Mouse (Mus musculus): Measurements from ENCODE around the gene Spata13. TPM values are rescaled to one million over a fixed set of nuclear protein-coding genes. Genes with fewer than 3 reads are reported as not detected.

Gene Spata13
- polyA plus RNA-seq, 1 experiment = 1.2 TPM

GRCm38 (mm10) chr14:60636608-60636980, 2.8 kb downstream of the Spata13 start:
- peaks cover 4% of the 10 kb centered on the region for H3K27me3 ChIP-seq (ENCODE audit: control insufficient read depth, insufficient read depth, insufficient read length)
- H3K79me2 ChIP-seq (ENCODE audit: control insufficient read depth, insufficient read depth) = no peaks in the 10 kb centered on the region
- no peak overlapping the region for H3K4me2 ChIP-seq (ENCODE audit: low read depth)
- TF ChIP-seq USF1 (IDR thresholded peaks at IDR 0.05; ENCODE audit: low read depth) (no peak), MYOG (IDR thresholded peaks at IDR 0.05; ENCODE audit: control insufficient read depth in 1 of 3, insufficient read depth in 1 of 3, insufficient read length in 2 of 3, low read depth in 2 of 3) (no peak), CEBPB (IDR thresholded peaks at IDR 0.05; ENCODE audit: insufficient read depth, poor library complexity, severe bottlenecking) (no peak), TCF3 (IDR thresholded peaks at IDR 0.05; ENCODE audit: insufficient read length, low read depth) (no peak), TCF12 (IDR thresholded peaks at IDR 0.05; ENCODE audit: insufficient read depth, poor library complexity, severe bottlenecking) (no peak), E2F4 (IDR thresholded peaks at IDR 0.05; ENCODE audit: insufficient read depth) (no peak), REST (IDR thresholded peaks at IDR 0.05; ENCODE audit: insufficient read depth, insufficient read length) (no peak), MAX (IDR thresholded peaks at IDR 0.05; ENCODE audit: low read depth) (no peak), MYOD1 (IDR thresholded peaks at IDR 0.05; ENCODE audit: control insufficient read depth in 1 of 3, insufficient read length in 2 of 3, low read depth in 2 of 3) (no peak), POLR2AphosphoS2 (IDR thresholded peaks at IDR 0.05; ENCODE audit: insufficient read length, low read depth) (no peak), SRF (IDR thresholded peaks at IDR 0.05; ENCODE audit: control insufficient read depth, insufficient read length, low read depth) (no peak)
- H3ac ChIP-seq (ENCODE audit: control insufficient read depth, insufficient read length) = no peak overlapping the region
- H3K4me3 ChIP-seq = no peak overlapping the region
- H3K36me3 ChIP-seq (ENCODE audit: control insufficient read depth, insufficient read depth) = no peaks in the 10 kb centered on the region

DNA sequence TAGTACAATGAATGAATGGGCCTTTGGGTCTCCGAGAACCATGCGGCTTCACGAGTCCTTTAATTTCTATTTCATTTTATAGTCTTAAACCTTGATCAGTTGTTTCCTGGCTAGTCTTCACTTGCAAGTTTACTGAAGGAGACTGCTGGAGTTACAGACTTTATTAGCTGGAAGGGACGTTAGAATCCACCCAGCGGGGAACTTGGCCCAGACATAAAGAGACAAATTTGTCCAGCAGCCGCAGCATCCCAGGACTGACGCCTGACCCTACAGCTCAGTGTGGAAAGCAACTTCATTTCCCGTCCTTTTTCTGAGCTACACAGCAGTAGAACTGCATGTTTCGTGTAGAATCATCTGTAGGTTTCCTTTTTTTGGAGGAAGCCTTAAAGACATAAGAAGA, 3.2 kb downstream of the Spata13 start:
- Histone ChIP-seq H3K4me3 (no peak overlapping the region), H3ac (ENCODE audit: control insufficient read depth, insufficient read length) (no peak overlapping the region), H3K36me3 (ENCODE audit: control insufficient read depth, insufficient read depth) (no peaks in the 10 kb centered on the region), H3K4me2 (ENCODE audit: low read depth) (no peak overlapping the region), H3K79me2 (ENCODE audit: control insufficient read depth, insufficient read depth) (no peaks in the 10 kb centered on the region), H3K27me3 (ENCODE audit: control insufficient read depth, insufficient read depth, insufficient read length) (peaks cover under 1% of the 10 kb centered on the region)
- TF ChIP-seq POLR2AphosphoS2 (IDR thresholded peaks at IDR 0.05; ENCODE audit: insufficient read length, low read depth) (no peak), POLR2A (IDR thresholded peaks at IDR 0.05; ENCODE audit: insufficient read length, low read depth) (no peak), E2F4 (IDR thresholded peaks at IDR 0.05; ENCODE audit: insufficient read depth) (no peak), MAX (IDR thresholded peaks at IDR 0.05; ENCODE audit: low read depth) (no peak), REST (IDR thresholded peaks at IDR 0.05; ENCODE audit: insufficient read depth, insufficient read length) (no peak), USF1 (IDR thresholded peaks at IDR 0.05; ENCODE audit: low read depth) (no peak), SRF (IDR thresholded peaks at IDR 0.05; ENCODE audit: control insufficient read depth, insufficient read length, low read depth) (no peak), TCF12 (IDR thresholded peaks at IDR 0.05; ENCODE audit: insufficient read depth, poor library complexity, severe bottlenecking) (no peak), MYOD1 (IDR thresholded peaks at IDR 0.05; ENCODE audit: control insufficient read depth in 1 of 3, insufficient read length in 2 of 3, low read depth in 2 of 3) (no peak)

- no peak overlapping the region for H3K4me3 ChIP-seq
- no peaks in the 10 kb centered on the region for H3K36me3 ChIP-seq (ENCODE audit: control insufficient read depth, insufficient read depth)
- H3K4me2 ChIP-seq (ENCODE audit: low read depth) = no peak overlapping the region
- H3K27me3 ChIP-seq (ENCODE audit: control insufficient read depth, insufficient read depth, insufficient read length) = no peaks in the 10 kb centered on the region
- no peaks in the 10 kb centered on the region for H3K79me2 ChIP-seq (ENCODE audit: control insufficient read depth, insufficient read depth)
- H3ac ChIP-seq (ENCODE audit: control insufficient read depth, insufficient read length) = no peak overlapping the region
- TF ChIP-seq SRF (IDR thresholded peaks at IDR 0.05; ENCODE audit: control insufficient read depth, insufficient read length, low read depth) (no peak), POLR2AphosphoS2 (IDR thresholded peaks at IDR 0.05; ENCODE audit: insufficient read length, low read depth) (no peak), TCF12 (IDR thresholded peaks at IDR 0.05; ENCODE audit: insufficient read depth, poor library complexity, severe bottlenecking) (no peak), MAX (IDR thresholded peaks at IDR 0.05; ENCODE audit: low read depth) (no peak), USF1 (IDR thresholded peaks at IDR 0.05; ENCODE audit: low read depth) (no peak), POLR2A (IDR thresholded peaks at IDR 0.05; ENCODE audit: insufficient read length, low read depth) (no peak), TCF3 (IDR thresholded peaks at IDR 0.05; ENCODE audit: insufficient read length, low read depth) (no peak), E2F4 (IDR thresholded peaks at IDR 0.05; ENCODE audit: insufficient read depth) (no peak), MYOD1 (IDR thresholded peaks at IDR 0.05; ENCODE audit: control insufficient read depth in 1 of 3, insufficient read length in 2 of 3, low read depth in 2 of 3) (no peak), MYOG (IDR thresholded peaks at IDR 0.05; ENCODE audit: control insufficient read depth in 1 of 3, insufficient read depth in 1 of 3, insufficient read length in 2 of 3, low read depth in 2 of 3) (no peak), REST (IDR thresholded peaks at IDR 0.05; ENCODE audit: insufficient read depth, insufficient read length) (no peak), CEBPB (IDR thresholded peaks at IDR 0.05; ENCODE audit: insufficient read depth, poor library complexity, severe bottlenecking) (no peak)
These were observed 4.4 kb downstream of the Spata13 start for GRCm38 (mm10) chr14:60638159-60638558.

DNA sequence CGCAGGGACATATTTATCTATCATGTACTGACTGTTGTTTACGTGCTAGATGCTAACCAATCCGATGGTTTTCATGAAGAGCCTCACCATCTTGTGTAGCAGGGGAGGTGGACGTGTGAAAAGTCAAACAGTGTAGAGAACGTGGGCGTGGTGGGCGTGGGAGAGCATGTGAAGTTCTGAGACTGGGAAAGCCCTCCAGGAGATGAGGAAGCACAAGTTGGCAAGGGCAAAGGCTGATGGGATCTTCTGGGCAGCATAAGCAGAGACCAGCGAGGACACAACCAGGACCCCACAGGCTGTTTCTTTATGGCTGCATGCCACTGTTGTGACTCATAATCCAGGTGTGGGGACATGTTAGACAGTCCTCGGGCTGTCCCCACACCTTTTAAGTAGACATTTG, 5.4 kb downstream of the Spata13 start:
- H3K4me2 ChIP-seq (ENCODE audit: low read depth) = no peak overlapping the region
- TF ChIP-seq CEBPB (IDR thresholded peaks at IDR 0.05; ENCODE audit: insufficient read depth, poor library complexity, severe bottlenecking) (no peak), TCF3 (IDR thresholded peaks at IDR 0.05; ENCODE audit: insufficient read length, low read depth) (no peak), SRF (IDR thresholded peaks at IDR 0.05; ENCODE audit: control insufficient read depth, insufficient read length, low read depth) (no peak), POLR2A (IDR thresholded peaks at IDR 0.05; ENCODE audit: insufficient read length, low read depth) (no peak), MAX (IDR thresholded peaks at IDR 0.05; ENCODE audit: low read depth) (no peak), USF1 (IDR thresholded peaks at IDR 0.05; ENCODE audit: low read depth) (no peak)
- H3K4me3 ChIP-seq = no peak overlapping the region
- no peaks in the 10 kb centered on the region for H3K36me3 ChIP-seq (ENCODE audit: control insufficient read depth, insufficient read depth)
- H3K79me2 ChIP-seq (ENCODE audit: control insufficient read depth, insufficient read depth) = no peaks in the 10 kb centered on the region
- H3K27me3 ChIP-seq (ENCODE audit: control insufficient read depth, insufficient read depth, insufficient read length) = peaks cover 5% of the 10 kb centered on the region
- no peak overlapping the region for H3ac ChIP-seq (ENCODE audit: control insufficient read depth, insufficient read length)

GRCm38 (mm10) chr14:60641120-60641519, 7.3 kb downstream of the Spata13 start:
- peaks cover 5% of the 10 kb centered on the region for H3K27me3 ChIP-seq (ENCODE audit: control insufficient read depth, insufficient read depth, insufficient read length)

More at GRCm38 (mm10) chr14:60641120-60641519, 7.3 kb downstream of the Spata13 start:
- H3K4me2 ChIP-seq (ENCODE audit: low read depth) = no peak overlapping the region
- no peaks in the 10 kb centered on the region for H3K36me3 ChIP-seq (ENCODE audit: control insufficient read depth, insufficient read depth)
- H3K79me2 ChIP-seq (ENCODE audit: control insufficient read depth, insufficient read depth) = no peaks in the 10 kb centered on the region
- no peak for TF ChIP-seq TCF12 (IDR thresholded peaks at IDR 0.05; ENCODE audit: insufficient read depth, poor library complexity, severe bottlenecking)
- no peak for TF ChIP-seq POLR2AphosphoS2 (IDR thresholded peaks at IDR 0.05; ENCODE audit: insufficient read length, low read depth)
- TF ChIP-seq TCF3 (IDR thresholded peaks at IDR 0.05; ENCODE audit: insufficient read length, low read depth) = no peak
- no peak for TF ChIP-seq CEBPB (IDR thresholded peaks at IDR 0.05; ENCODE audit: insufficient read depth, poor library complexity, severe bottlenecking)
- no peak for TF ChIP-seq E2F4 (IDR thresholded peaks at IDR 0.05; ENCODE audit: insufficient read depth)
- TF ChIP-seq MYOG (IDR thresholded peaks at IDR 0.05; ENCODE audit: control insufficient read depth in 1 of 3, insufficient read depth in 1 of 3, insufficient read length in 2 of 3, low read depth in 2 of 3) = no peak
- TF ChIP-seq MYOD1 (IDR thresholded peaks at IDR 0.05; ENCODE audit: control insufficient read depth in 1 of 3, insufficient read length in 2 of 3, low read depth in 2 of 3) = no peak
- TF ChIP-seq REST (IDR thresholded peaks at IDR 0.05; ENCODE audit: insufficient read depth, insufficient read length) = no peak
- TF ChIP-seq USF1 (IDR thresholded peaks at IDR 0.05; ENCODE audit: low read depth) = no peak
- no peak for TF ChIP-seq MAX (IDR thresholded peaks at IDR 0.05; ENCODE audit: low read depth)
- H3K4me3 ChIP-seq = no peak overlapping the region
- H3ac ChIP-seq (ENCODE audit: control insufficient read depth, insufficient read length) = no peak overlapping the region
